Mouse (Mus musculus): Measurements from ENCODE around the gene Ltb4r1.

Gene Ltb4r1

DNA sequence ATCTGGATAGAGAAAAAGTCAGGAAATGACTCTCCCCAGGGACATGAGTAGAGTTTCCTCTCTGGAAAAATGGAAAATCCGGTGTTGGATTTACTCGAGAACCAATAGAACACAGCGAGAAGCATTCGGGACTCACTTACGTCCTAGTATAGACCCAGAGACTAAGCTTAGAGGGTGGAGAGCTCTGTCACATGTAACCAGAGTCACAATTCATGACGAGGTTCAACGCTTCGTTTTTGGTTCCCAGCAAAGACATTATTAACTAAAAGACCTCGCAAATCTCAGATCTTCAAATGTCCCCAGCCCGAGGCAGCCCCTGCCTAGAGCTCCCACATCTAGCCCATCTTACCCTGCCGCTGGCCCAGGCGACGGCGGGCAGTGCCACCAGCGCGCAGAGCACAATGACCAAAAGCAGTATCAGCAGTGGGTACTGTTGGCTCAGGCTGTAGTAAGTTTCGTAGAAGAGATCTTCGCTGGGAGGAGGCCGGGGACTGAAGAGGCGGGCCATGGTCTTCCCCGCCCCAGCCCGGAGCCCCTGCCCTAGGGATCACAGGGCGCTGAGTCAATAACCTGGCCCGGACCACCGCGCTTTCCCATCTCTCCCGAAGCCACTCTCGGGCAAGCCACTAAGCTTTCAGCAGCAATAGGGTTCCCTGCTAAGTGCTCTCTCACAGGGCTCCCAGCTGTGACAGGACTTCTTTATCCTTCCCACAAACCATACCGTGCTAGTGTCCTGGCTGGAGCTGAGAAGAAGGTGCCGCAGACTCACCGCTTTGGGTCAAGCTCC, 17.6 kb downstream of the Ltb4r1 start:
- CTCF ChIA-PET, result no interaction called here

DNA sequence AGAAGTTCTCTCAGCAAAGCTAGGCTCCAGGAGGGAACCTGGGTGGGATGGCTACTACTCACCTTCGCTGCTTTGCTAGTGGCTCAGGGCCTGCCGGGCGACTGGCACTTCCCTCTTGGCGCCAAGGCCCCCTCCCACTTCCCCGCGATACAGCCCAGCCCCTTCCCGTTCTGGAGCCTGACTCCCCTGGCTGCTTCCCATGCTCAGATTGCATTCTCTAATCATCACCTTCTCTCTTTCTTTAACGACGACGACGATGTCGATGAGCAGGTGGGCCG, 18.1 kb downstream of the Ltb4r1 start, which contains the start of gene Adcy4:
Gene Adcy4, minus strand, starts transcription at position 138 of the 278 bp plus-strand sequence.
- CTCF ChIA-PET, result no interaction called here

DNA sequence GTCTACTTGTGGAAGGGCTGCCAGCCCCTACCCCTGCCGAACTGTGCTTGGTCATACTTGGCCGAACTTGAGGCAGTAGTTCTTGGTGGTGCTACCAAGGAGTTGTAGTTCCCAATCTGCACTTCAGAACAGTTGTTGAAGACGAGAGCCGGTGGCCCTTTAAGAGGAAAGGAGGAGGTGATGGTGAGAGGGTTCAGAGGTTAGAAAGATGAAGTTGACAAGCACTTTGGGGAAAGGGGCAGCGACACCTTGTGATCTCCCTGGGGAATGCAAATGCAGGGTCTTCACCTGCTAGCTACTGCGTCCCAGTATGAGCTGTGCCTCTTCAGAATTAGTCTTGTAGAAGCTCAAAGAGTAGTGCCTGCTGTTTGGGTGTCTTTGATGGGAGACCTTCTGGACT, 19.4 kb downstream of the Ltb4r1 start:
- CTCF ChIA-PET, result no interaction called here

DNA sequence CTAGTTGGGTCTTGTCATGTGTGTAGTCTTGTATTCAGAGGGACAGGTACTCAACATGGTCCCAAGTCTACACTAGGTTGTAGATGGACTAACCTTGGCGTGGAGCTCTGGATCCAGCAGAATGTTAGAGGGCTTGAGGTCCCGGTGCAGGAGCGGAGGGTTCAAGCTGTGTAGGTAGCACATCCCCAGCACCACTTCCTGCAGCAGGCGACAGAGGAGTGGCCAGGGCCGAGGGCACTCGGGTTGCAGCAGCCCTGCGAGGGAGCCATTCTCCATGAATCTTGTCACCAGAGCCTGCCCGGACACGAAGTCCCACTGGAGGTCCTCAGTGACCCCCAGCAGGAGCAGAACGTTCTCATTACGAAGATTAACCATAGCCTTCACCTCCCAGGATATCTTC, 22.0 kb downstream of the Ltb4r1 start:
- CTCF ChIA-PET, result no interaction called here

DNA sequence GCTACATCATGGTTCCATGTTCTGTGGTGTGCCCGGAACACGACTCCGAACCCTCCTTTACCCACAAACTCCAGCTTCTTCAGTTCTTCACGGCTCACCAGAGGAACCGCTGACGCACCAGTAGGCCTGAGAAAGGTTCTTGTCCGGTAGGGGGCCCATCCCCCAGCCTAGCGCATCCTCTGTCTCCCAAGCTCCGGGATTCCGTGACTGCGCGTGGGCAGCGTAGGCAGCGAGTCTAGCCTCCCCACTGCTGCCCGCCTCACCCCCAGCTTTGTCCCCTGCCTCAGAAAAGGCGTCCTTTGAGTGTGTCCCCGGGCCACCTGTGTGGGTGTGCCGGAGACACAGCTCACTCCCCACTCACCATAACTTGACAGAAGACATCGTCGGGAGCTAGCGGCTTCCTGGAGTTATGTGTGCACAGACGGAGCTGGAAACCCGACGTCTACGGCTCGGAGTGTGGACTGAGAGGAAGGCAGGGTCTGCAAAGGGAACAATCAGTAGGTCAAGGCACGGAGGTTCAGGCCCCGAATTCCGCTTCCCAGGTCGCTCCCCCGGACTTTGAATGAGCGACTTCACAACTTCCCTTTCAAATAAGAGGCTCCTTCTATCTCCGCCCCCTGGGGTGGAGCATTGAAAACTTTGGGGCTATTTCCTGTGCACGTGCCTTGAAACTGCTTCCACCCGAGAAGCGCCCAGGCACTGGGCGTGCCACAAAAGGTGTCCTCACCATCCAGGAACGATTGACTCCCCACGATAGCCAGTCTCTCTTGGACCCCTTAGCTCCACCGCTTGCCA, 22.7 kb downstream of the Ltb4r1 start, which contains the start of gene Ripk3:
Gene Ripk3, minus strand, starts transcription at position 610 of the 795 bp plus-strand sequence.
- CTCF ChIA-PET, result no interaction called here

DNA sequence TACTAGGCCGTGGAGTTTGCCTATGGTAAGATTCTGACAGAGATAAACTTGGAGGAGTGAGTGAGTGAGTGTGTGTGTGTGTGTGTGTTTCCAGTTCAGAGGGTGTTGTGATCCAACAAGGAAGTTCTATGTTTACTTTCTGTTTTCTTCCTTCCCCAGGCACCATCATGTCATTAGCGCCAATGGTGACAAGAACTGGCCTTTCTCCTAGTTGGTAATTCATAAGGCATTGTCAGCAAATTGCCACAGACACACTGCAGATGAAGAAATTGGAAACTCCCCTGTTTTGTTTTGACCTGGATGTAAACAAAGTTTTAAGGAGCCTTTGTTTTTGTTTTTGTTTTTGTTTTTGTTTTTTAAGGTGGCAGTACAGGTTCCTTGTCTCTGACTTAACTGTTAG, 27.7 kb downstream of the Ltb4r1 start:
- CTCF ChIA-PET, result interaction anchor here (1.3 kb wide), 1 partner anchor 12 kb away, joined by 3 read pairs; no protein-coding TSS in a partner anchor

DNA sequence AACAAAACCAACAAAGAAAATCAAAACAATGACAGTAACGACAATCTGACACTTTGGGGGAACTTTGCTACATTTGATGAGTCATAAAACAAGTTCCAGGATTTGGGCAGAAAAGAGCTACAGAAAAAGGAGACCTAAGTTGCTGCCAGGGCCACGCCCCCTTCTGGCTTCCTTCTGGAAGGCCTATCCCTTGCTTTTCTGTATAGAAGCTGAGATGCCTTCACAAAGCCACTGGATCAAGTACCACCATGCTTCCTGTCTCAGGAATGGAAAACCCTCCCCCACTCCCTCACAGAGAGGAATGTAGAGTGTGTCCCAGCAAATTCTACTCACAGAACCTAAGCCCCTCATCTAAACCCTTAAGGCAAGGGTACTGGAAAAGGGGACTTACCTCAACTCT, 28.2 kb downstream of the Ltb4r1 start:
- CTCF ChIA-PET, result interaction anchor here (1.3 kb wide), 1 partner anchor 13 kb away, joined by 3 read pairs; no protein-coding TSS in a partner anchor

DNA sequence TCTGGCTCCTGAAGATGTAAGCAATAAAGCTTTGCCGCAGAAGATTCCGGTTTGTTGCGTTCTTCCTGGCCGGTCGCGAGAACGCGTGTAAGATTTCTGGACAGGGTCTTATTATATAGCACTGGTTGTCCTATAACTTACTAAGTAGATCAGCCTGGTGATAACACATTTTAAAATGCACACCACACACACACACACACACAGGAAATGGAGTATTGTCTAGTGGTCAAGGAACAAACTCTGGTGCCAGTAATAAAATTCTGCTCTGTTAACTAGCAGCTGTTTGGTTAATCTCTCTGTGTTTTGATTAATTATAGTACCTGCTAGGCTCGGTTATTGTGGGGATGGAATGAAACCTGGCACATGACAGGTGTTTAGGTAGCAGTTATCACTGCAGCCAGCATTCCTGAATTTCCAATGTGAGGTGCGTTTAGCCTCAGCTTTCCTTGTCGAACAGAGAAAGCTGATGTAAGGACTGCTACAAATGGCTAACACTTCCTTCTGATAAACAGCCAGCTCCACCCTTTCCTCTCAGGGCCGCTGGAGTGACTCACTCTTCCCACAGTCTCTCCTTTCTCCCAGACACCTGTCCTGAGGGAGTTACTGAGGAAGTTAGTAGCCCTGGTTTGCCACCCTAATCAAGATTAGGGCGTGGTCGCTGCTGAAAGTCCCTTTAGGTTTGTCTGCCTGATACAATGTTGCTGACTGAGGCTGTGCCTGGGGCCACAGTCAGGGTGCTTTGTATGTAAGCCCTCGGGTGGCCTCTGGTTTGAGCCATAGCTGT, 29.8 kb downstream of the Ltb4r1 start:
- CTCF ChIA-PET, result no interaction called here

DNA sequence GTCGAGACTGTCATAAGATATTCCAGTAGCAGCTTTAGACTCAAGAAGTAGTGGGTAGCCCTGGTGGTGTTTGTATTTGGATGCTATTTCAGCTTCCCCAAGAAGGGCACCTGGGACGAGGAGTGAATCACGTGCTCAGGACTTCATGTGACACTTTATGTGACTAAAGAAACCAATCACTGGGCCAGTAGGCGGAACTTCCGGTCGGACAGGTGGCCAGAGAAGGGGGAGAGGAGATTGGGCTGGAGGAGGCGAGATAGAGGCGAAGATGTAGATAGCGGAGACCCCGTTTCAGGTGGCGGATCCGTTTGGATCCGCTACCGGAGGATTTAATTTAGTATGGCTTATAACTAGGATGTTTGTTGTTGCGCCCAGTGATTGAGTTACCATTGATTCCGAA, 49.1 kb downstream of the Ltb4r1 start:
- CTCF ChIA-PET, result no interaction called here

DNA sequence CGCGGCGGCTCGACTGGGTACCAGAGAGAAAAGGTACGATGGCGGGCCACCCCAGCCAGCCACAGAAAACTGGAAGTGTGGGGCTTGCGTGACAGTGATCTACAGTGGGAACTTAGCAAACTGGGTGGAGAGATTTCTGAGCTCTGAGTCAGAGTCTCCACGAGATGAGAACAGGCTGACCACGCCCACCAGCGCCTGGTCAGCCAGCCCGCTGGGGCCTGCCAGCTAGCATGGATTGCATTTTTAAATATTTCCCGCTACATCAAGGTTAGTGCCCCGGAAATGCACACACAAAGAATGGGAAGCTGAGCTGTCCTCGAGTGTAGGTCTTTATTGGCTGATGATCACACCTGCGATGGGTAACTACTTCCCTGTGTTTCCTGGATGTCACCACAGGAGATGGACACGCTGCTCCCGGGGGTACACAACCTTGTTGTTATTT, 49.6 kb downstream of the Ltb4r1 start:
- CTCF ChIA-PET, result no interaction called here

Measured in spleen, embryonic (tissue).